Mouse (Mus musculus) T-helper 1 cell (primary cell): ENCODE data around the gene Naaladl1.

Source experiments
- in situ Hi-C: fragments of 300-600 bp; cut with MboI, MseI; formaldehyde crosslinking; loops from one replicate; pipeline ENCODE4 v1.15.1; 2025; ENCODE audit warnings: high pct_unique_total_duplicates

Gene Naaladl1

DNA sequence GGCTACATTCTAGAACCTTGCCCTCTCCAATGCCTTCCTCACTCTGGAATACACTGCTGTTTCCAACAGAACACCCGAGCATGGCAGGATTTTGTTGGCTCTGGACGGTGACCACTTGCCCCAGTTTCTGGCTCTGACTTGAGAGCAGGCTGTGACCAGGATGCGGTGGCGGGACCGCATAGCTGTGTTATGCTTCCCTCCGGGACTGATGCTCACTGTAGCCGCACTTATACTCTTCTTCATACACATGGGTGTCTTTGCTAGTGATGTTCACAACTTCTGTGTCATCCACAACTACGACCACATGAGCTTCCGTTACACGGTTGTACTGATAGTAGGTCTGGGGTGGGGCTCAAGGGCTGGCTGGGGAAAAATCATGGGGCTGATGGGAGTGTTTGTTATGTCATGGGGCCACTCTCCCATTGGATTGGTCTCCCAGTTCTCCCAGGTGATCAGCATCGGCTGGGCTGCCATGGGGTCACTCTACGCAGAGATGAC, 25.6 kb upstream of the Naaladl1 start, which contains the start of gene Tmem262:
TSS of gene Tmem262 (plus strand) at position 51 of the 498 bp plus-strand sequence.
- in situ Hi-C loops: loop anchor here (5.0 kb wide), 2 partner anchors 33 to 37 kb away; partner anchors contain the start of genes Sac3d1 and Syvn1

DNA sequence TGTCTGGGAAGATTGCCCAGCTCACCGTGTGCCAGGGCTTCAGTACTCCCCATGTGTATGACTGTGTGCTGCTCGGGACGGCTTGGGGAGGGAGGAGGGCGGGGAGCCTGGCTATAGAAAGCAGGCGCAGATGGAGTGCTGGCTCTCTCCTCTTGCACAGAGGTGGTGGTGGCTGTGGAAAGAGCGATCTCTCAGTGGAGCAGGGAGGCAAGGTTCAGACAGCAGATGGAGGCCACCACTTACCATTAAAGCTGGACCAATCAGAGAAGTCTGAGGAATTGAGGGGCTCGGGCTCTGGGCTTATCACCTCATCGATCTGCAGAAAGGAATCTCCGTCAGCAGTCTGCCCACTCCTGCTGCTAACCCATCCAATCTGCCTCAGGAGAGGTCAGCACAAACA, 23.4 kb upstream of the Naaladl1 start, which contains the start of gene Gm28374:
TSS of gene Gm28374 (minus strand) at position 101 of the 400 bp plus-strand sequence.
- in situ Hi-C loops: loop anchor here (5.0 kb wide), 2 partner anchors 35 kb away; partner anchors contain the start of genes Sac3d1 and Syvn1

- in situ Hi-C loops: loop anchor here (5.0 kb wide), 2 partner anchors 33 to 37 kb away; partner anchors contain the start of genes Sac3d1 and Syvn1
Measured at GRCm38 (mm10) chr19:6084478-6085248, 20.9 kb upstream of the Naaladl1 start, which contains the start of the genes Zfpl1 and Cdca5. TSS of gene Zfpl1 (minus strand) at chr19:6084956. TSS of gene Cdca5 (plus strand) at chr19:6084983.

DNA sequence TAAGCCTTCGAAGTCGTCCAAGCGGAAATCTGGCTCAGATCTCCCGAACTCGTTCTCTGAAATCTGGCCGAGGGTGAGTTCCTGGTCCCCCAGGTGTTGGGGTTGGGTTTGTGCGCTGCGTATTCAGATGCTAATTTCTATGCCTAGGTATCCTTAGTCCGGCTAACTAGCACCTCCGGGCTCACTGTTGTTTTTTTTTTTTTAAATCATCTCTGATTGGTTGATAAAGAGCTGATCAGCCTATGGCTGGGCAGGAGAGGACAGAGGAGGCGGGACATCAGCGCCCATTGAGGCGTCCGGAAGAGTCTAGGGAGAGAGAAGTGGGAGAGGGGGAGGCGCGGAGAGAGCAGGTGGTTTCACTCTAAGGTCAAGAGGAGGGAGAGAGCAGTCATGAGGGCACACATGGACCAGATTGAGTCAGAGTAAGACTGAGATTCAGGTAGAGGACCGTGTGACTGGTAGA, 20.1 kb upstream of the Naaladl1 start:
- in situ Hi-C loops: no loop called here

- in situ Hi-C loops: no loop called here
Measured at GRCm38 (mm10) chr19:6088841-6089240, 16.7 kb upstream of the Naaladl1 start.

GRCm38 (mm10) chr19:6094119-6094518, 11.5 kb upstream of the Naaladl1 start, which contains the start of gene AC131692.1:
TSS of gene AC131692.1 (plus strand) at chr19:6094419.
- in situ Hi-C loops: no loop called here

- in situ Hi-C loops: no loop called here
Measured at GRCm38 (mm10) chr19:6097847-6098246, 7.7 kb upstream of the Naaladl1 start.

DNA sequence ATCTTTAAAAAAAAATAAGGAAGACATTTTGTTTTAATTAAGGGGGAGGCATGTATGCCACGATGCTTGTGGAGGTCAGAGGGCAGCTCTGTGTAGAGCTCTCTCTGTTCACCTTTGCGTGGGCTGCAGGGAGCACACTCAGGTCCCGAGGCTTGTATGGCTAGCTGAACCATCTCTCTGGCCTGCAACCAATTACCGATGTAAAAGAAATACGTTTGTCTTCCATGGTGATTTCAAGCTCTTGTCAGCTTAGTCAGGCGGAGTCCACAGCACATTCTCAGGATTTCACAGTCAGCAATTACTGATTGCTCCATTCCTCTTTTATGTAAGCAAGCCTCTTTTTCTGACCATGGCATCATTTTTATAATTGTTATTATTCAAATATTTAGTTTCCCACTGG, 4.4 kb upstream of the Naaladl1 start:
- in situ Hi-C loops: no loop called here

- in situ Hi-C loops: no loop called here
Measured at GRCm38 (mm10) chr19:6102169-6102853, 3.3 kb upstream of the Naaladl1 start.

DNA sequence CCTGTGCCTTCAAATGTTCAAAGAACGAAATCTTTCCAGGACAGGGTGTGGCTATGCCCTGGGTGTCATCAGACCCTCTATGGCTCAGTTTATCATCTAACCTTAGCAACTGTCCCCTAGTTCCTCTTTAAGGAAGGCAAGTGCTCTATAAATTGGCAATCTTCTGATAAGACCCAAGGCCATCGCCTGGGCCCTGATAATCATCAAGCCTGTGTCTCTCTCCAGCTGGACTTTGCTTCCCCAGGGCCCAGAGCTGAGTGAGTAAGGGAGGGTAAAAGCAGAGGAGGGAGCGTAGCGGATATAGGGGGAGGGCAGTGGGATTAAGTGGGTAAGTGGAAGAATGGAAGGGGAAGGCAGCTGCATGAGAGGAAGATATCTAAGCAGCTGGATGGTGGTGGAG, 1.1 kb upstream of the Naaladl1 start:
- in situ Hi-C loops: no loop called here

DNA sequence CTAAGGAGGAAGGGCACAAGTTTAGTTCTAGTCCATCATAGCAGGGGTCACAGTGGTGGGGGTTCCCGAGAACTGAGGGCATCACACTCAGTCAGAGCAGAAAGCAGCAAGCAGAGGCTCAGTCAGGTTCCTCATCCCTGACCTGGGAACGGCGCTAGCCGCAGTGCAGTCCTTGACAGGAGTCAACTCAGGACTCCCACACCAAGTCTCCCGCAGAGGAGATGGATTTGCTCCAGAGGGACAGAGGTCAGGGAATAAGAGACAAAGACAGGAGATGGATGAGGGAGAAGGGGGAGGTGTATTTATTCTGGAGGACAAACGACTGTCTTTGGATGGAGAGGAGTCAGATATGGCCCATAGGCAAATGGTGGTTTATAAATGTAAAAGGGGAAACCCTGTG, 7.5 kb downstream of the Naaladl1 start:
- in situ Hi-C loops: loop anchor here (5.0 to 10.0 kb wide), 3 partner anchors 48 to 338 kb away; partner anchors contain the start of genes Scyl1, Tm7sf2 and Znhit2

DNA sequence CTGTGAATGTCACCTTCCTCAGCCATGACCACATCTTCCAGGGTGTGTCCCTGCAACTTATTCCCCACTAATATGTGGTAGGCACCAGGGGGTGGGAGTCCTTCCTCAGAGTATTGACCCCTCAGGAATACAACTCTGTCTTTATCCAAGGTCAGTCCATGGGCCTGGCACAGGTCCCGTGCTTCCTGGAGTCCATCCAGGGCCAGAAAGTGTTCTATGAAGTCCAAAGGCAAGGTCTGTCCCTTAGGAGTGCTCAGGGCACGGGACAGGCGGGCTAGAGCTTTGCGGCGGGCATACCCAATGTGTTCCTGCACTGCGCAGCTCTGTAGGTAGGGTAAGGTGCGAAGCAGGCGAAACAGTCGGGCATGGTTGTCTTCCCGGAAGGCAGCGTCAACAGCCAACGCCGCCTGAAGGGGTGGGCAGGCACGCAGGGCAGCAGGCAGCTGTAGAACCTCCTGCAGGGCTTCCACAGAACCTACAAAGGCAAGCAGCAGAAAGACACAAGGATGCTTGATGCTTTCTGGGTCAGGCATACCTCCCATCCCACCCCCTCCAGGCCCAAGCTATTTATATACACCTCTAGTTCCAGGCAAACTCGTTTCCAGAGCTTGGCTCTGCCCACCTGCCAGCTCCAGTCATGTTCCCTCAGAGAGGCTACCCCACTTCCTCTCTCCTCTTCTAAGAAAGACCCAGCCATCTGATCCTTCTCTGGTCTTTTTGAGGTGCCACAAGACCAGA, 10.7 kb downstream of the Naaladl1 start:
- in situ Hi-C loops: loop anchor here (5.0 to 10.0 kb wide), 3 partner anchors 34 to 341 kb away; partner anchors contain the start of genes Cdca5, Gm28374, Scyl1 and Tm7sf2

DNA sequence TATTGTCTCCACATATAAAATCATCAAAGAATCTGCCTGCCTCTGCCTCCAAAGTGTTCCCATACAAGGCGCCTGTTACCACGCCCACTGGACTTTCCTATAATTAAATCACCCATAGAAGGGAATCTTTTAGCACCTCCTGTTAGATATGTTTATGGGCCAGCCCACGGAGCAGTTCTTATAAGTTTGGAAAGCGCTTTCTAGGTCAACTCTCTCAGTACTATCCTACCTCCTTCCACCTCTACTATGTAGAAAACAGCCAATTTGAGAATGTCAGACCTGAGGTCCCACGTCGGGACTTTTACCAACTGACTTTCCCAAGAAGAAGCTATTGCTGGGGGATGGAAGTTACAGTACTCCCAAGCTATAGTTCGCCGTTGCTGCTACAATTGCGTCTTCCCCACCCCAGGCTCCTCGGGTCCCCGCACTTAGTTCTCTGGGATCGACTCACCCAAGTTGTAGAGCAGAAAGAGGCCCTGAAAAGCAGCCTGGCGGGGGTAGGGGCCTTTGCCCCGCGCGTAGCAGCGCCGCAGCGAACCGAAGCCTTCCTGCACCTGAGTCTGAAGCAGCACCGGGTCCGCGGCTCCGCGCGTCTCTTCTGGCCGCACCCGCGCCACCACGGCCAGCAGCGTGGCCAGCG, 11.9 kb downstream of the Naaladl1 start:
- in situ Hi-C loops: loop anchor here (5.0 to 10.0 kb wide), 3 partner anchors 35 to 343 kb away; partner anchors contain the start of genes Cdca5, Gm28374, Scyl1 and Tm7sf2

DNA sequence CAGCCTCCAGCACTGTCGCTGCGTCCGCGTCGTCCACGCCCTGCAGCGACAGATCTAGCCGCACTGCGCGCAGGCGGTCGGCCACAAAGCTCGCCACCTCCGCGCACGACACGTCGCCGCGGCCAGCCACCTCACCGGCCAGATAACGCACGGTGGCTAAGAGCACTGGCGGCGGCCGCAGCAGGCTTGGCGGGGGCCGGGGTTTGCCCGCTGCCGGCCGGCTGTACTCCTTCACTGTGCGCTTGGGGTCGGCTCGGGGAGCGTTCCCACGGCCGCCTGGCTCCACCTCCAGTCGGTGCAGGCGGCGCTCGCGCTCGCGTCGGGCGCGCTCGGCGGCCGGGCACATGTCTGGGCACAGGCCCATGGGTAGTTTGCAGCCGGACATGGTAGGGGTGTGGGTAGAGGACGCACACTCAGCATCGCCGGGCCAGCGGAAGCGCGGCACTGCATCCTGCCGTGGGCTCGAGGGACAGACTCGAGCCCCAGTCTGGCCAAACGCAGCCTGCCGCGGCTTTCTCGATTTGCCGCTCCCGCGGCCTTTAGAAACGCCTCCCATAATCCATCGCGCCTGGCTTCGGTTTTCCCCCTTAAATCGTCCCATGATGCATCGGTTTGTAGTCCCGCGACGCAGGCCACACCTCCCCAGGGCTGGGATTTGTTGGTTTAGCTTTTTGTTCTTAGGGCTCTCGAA, 12.5 kb downstream of the Naaladl1 start, which contains the start of gene Sac3d1:
TSS of gene Sac3d1 (minus strand) at position 665 of the 691 bp plus-strand sequence.
- in situ Hi-C loops: loop anchor here (5.0 to 10.0 kb wide), 3 partner anchors 36 to 343 kb away; partner anchors contain the start of genes Cdca5, Gm28374, Scyl1 and Tm7sf2

- in situ Hi-C loops: loop anchor here (5.0 to 10.0 kb wide), 3 partner anchors 36 to 344 kb away; partner anchors contain the start of genes Cdca5, Gm28374, Scyl1 and Tm7sf2
Measured at GRCm38 (mm10) chr19:6118677-6119185, 13.1 kb downstream of the Naaladl1 start.

- in situ Hi-C loops: no loop called here
Measured at GRCm38 (mm10) chr19:6121761-6122160, 16.2 kb downstream of the Naaladl1 start.

- in situ Hi-C loops: no loop called here
Measured at GRCm38 (mm10) chr19:6123330-6123729, 17.7 kb downstream of the Naaladl1 start.

DNA sequence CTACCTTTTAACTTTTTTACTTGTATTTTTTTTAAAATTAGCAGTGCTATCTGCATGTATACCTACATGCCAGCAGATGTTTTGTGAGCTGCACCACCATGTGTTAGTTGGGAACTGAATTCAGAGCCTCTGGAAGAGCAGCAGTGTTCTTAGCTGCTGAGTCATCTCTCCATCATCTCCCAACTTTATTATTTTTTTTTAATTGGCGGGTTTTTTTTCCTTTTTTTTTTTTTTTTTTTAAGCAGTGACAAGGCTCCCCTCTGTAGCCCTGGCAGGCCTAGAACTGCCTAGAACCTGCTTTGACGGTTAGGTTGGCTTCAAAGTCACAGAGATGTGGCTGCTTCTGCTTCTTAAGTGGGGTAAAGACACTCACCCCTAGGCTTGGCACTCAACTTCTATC, 19.3 kb downstream of the Naaladl1 start:
- in situ Hi-C loops: loop anchor here (5.0 kb wide), 1 partner anchor 163 kb away; the partner anchor contains the start of gene Pola2

DNA sequence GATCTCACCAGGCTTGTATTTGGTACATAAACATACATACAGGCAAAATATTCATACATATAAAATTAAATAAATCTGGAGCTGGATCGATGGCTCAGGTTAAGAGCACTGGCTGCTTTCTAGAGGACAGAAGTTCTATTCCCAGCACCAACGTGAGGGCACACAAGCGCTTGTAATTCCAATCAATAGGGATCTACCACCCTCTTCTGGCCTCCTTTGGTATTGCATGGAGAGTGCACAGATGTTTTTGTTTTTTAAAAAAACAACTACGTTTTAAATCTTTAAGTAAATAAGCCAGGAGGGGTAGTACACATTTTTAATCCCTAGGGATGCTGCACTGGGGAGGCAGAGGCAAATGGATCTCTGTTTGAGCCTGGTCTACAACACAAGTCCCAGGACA, 20.7 kb downstream of the Naaladl1 start:
- in situ Hi-C loops: loop anchor here (5.0 kb wide), 1 partner anchor 164 kb away; the partner anchor contains the start of gene Pola2
